Mouse (Mus musculus) ovary, postnatal 36 days (tissue): ENCODE results near the gene Thegl.
A peak's percentile ranks its signal among the peaks of the same experiment; 100 is the strongest.
"Not testable (repeated sequence)": the region's sequence is repeated elsewhere in the genome, so short reads cannot be mapped to it uniquely, and the experiment has no call there.

Experiments used
- DNase-seq: peaks from one replicate; pipeline ENCODE4 v3.0.0; 2022; ENCODE audit warnings: low spot score, mixed read lengths

Gene Thegl

DNA sequence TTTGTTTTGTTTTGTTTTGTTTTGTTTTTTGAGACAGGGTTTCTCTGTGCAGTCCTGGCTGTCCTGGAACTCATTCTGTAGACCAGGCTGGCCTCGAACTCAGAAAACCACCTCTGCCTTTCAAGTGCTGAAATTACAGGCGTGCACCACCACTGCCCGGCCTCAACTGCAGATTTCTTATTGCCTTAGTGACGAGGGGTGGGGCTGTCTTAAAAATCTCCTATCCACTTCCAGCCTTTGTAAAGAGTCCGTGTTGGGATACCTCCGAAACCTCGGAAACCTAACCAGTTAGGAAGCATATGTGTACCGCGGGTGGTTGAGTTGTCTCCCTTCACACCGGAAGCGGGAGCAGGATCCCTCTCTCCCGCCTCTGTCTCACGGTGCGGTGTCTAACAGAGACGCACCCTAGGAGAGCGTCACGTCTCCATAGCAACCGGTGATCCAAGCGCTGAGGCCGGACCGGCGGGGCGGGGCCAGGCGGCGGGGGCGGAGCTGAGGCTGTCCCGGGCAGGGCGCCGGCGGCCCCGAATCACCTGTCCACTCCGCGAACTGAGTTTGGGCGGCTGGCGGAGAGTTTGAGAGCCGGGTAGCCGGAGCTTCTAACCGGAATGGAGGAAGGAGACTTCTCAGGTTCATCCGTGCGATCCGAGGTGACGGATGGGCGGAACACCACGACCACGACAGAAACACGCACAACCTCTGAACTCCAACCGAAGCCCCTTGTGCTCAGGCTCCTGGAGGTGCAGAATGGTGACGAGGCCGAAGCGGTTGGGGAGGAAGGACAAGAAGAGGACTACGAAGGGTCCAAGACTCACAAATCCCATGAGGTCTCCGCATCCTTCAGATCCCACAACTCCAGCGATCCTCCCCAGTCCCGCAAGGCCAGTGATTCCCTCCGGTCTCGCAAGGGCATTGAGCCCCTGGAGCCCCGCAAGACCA is at the start of gene Thegl:
TSS of gene Thegl (plus strand) at position 480 of the 939 bp plus-strand sequence.
- peak; percentile 81 for DNase-seq

DNA sequence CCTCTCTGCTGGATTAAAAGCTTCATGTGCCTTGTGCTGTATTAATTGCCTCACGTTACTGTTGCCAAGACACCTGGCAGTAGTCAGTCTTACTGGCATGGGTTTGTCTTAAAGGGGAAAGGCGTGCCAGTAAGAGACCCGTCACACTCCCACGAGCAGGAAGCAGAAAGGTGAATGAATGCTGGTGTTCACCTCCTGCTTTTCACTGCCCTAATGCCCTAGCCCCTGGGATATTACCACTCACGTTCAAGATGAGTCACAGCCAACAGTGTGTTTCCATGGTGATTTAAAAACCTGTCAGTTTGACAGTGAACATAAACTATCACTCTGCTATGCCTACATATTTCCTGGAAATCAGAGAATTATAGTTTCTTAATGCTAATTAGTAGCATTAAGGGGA is 46.6 kb upstream of the Thegl start:
- no peak for DNase-seq

DNA sequence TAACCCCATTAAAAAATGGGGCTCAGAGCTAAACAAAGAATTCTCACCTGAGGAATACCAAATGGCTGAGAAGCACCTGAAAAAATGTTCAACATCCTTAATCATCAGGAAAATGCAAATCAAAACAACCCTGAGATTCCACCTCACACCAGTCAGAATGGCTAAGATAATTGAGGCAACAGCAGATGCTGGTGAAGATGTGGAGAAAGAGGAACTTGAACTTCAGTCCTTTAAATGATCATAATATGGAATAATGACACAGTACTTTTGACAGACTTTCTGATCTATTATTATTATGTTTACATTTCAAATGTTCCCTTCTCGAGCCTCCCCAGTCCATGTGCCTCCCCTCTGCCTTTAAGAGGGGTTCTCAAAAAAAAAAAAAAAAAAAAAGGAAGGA is 44.7 kb upstream of the Thegl start:
- not testable (repeated sequence) for DNase-seq

DNA sequence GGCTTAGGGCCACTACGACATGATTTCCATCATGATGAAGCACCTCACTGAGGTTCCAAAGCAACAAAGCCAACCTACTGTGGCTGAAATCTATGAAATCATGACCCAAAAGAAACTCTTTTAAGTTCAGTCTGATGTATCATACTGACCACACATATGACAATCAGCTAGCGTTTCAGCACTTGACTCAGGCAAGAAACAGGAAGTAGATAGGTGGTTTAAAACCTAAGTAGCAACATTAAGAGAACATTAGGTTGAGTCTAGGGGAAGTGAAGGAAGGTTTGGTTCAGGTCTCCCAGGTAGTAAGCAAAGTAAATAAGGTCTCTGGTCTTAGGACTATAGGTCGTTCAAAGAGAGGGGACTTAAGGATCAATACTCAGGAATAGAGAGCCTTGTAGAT is 42.3 kb upstream of the Thegl start:
- DNase-seq: no peak

DNA sequence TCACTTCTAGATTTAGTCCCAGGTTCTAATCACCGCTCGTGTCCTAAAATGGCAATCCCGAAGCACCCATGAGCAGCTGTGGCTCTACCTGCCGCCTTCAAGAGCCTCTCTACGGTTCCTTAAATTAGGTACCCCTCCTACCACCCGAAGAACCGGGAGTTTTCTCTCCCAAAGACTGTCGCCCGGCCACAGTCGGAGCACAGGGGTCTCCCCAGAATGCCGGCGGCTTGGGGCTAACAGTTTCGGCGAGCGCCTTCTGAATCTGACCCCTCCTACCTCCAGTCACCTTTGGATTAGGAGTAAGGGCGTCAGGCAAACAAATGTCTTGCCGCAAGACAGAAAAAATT is 41.6 kb upstream of the Thegl start:
- DNase-seq: no peak

DNA sequence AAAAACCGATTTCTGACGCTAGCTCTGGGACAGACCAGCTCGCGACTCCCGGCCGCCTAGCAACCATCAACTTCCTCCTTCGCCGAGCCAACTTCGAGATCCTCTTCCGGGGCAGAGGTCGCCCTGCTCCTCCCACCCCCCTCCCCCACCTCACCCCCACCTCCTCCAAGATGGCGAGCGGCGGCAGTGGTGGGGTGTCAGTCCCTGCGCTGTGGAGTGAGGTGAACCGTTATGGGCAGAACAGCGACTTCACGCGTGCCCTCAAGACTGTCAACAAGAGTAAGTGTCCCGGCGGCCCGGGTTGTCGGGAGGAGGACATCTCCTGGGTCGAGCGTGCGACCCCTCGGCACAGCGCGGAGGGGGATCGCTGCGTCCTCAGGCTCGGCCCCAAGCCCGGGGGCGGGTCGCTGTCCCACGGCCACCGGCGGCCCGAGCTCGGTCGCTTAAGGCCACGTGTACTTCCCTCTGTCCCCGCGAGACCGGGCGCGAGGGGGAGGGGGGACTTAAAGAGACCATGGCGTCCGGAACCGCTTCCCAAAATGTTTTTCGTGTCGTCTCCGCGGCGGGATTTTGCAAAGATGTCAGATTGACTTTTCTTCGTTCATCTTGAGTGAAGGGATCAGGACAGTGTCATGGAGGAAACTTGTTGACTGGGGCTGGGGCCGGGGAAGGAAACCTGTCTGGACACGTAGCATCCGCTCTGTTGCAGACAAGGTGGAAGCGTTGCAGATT is 41.1 kb upstream of the Thegl start, which contains the start of gene Srp72:
TSS of gene Srp72 (plus strand) at position 130 of the 732 bp plus-strand sequence.
- peak; percentile 80 for DNase-seq

DNA sequence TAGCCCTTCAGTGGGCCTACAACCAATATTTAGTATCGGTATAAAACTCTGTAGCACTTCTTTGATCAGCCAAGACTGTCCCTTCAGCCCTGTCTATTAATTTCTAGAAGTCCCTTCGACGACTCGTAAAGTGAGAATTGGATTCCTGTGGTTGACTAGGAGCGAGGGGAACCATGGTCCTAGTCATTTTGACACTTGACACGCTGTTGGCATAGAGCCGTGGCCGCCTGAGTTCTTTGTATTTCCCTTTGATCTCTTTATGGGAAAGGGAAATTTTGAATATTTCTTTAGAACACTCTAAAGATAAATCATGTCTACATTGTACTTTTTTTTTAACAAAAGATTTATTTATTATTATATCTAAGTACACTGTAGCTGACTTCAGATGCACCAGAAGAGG is 40.1 kb upstream of the Thegl start:
- DNase-seq: no peak

DNA sequence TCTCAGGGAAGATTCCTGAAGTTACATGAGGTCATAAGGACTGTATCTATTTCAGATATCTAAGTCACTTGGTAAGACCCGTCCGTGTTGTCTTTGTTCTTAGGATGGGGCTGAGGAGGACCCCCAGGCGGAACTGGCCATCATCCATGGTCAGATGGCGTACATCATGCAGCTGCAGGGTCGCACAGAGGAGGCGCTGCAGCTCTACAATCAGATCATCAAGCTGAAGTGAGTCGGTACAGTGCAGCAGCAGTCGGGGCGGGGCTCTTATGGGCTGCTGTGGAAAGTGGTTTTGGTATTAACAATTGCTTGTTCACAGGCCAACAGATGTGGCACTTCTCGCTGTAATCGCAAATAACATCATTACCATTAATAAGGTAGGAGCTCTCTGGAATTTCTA is 31.8 kb upstream of the Thegl start:
- no peak for DNase-seq

DNA sequence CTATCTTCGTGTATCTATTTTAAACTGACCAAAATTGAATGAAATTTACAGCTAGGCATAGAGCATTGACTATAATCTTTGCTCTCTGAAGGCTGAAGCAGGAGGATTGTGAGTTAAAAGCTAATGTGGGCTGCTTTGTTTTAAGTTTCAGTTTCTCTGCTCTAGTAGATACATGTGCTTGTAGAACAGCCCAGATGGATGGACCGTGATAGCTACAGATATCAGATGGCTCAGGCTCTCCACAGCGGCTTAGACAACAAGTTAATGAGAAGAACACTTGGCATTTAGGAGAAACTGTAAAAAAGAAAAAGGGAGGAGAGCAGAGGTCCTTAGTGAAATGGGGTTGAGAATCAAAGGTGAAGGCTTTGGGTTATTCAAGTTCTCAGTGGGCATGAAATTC is 25.0 kb upstream of the Thegl start:
- DNase-seq: no peak

DNA sequence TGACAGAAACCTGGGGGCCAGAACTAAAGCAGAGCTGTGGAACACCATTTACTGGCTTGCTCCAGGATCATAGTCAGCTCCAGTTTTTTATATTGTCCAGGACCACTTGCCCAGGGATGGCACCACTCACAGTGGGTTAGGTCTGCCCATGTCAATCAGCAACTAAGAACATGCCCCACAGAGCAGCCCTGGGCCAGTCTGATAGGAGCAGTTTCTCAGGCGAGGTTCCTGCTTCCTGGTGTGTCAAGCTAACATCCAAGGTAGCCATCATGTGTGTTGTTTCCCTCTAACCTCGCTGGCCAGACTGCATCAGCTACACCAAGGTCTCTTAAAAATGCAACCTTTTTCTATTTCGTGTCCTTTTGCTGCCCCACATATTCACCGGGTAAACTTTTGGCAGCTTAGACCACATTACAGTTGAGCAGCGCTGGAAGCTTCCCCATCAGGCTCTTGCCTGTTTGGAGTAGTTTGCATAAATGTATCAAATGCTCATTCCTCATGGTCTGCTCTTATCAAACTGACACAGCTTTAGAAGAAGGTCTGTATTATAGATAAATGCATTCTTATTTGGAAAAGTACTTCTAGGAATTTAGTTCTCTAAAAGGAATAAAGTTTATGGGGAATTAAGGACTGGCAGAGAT is 22.5 kb upstream of the Thegl start:
- no peak for DNase-seq

DNA sequence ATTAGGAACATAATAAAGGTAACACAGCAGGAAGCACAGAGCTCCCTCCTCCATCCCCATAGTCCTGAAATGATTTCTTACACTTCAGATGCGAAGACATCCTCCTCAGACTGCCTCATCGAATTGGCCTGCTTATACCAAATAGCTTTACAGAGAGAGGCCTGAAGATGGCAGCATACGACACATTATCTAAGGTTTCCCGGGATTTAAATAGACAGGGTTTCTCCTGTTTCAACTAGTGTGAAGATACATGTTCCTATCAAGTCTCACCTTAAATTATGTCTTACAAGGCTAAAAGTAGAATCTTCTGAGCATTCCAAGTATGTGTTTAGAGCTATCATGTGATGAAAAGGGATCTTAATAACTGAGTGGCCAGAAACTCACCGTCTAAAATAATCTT is 17.4 kb upstream of the Thegl start:
- DNase-seq: no peak

DNA sequence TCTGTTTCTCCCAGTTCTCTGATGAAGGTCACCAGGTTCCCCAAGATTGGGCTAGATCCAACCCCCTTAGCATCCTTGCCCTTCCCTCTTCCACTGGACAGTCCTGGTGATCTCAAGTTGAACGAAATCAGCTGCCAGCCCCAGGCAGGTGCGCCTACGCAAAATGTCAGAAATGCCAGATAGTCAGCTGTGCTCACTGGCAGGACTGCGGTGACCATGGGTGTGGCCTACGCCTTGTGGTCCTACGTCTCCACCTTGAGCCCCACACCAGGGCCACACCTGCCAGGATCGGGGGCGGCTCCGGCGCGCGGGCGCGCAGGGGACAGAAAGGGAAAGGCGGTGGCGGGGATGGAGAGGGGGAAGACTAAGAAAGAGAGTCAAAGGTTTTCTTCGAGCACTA is 14.6 kb upstream of the Thegl start:
- DNase-seq: no peak

DNA sequence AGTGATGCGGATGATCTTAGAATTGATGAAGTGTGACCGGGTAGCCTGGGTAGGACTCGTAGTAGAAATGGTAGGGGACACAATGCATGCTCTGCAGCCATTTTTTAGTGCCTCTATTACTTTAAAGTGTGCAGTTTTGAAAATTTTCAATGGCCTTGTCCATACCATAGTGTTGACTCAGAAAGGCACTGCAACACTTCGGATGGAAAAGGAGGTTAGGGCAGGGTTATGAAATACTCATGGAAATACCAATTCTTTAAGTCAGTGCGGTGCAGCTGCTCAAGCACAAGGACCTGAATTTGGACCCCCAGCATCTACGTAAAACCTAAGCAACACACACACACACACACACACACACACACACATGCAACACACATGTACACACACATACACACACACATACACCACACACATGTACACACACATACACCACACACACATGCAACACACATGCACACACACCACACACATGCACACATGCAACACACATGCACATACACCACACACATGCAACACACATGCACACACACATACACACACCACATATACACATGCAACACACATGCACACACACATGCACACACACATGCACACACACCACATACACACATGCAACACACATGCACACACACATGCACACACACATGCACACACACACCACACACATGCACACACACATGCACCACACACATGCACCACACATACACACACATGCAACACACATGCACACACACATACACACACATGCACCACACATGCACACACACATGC is 11.6 kb upstream of the Thegl start, which contains the start of gene Arl9:
TSS of gene Arl9 (plus strand) at position 5 of the 771 bp plus-strand sequence.
- no peak for DNase-seq

DNA sequence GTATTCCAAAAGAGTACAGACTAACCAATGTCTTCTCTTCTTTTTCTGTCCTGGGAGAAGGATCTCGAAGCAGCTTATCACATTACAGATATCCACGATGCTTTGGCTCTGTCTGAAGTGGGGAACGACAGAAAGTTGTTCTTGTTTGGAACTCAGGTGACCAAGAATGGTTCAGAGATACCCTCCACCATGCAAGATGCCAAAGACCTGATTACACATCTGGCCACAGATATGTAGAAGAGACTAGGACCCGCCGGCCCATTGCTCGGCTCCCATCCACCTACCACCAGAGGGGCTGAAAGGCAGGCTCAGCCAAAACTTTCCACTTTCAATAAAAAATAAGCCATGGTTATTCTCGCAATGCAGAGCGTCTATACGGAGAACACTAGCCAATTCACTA is 5.5 kb upstream of the Thegl start:
- DNase-seq: no peak

DNA sequence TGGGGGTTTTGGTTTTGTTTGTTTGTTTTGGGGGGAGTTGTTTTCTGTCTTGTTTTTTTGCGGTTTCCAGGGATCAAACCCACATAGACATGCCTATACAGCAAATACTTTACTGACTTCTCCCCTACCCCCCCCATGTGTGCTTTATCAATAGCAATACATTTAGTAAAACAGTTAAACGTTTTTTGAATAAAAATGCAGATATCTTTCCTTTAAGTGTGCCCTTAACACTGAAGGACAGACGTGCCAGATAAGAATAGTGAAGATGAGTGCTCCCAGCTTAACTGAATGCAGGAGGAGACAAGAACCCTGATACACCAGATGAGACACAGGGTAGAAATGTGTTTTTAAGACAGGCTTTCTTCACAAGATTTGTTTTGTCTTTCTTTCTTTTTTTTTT is 4.7 kb upstream of the Thegl start:
- DNase-seq: no peak

DNA sequence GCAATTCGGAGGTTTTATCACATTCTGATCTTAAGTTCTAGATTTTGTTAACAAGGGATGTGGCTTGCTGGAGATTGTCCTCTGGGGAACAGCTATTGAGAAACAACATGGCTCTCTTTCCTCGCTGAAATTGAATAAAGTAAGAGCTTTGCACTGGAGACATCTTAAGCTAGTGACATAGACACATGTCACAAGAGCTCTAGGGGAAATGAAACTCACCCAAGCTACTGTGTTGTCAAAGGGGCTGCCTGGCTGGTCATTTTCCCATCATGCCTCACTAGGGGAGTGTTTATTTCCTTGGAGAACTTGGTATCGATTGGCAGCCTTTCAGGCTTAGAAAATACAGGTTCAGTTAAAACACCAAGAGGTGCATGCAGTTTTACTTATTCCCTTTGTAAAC is 2.7 kb upstream of the Thegl start:
- DNase-seq: no peak

DNA sequence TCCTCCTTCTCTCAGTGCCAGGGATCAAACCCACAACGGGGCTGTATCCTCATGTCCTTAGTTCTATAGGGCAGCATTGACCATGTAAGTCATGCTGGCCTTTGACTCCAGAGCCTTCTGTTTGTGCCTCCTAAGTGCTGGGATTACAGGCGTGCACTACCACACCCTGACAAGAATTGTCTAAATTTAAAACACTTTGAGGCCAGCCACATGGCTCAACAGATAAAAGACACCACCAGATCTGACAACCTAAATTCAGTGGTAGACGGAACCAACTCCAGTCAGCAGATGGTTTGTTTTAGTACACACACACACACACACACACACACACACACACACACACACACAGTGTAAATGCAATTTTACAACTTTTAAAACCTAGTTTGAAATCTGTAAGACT is 12.2 kb downstream of the Thegl start:
- DNase-seq: no peak

DNA sequence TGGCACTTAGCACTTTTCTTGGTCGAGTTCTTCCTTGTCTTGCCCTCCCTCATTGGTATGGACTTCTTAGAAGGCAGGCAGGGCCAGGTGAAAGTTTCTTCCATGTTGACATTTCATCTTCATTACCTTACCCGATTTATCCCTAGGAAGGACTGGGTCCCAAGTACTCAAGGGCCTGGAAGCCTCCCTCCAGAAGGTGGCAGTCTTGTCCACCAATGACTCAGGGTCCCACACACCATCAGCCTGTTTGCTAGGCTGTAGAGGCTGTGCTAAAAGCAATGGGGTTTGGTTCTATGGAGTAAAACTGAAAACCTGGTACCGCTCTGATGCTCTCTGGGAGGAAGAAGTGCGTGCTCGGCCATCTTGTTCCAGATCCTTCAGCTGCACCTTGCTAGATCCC is 13.9 kb downstream of the Thegl start:
- DNase-seq: peak; percentile 38

DNA sequence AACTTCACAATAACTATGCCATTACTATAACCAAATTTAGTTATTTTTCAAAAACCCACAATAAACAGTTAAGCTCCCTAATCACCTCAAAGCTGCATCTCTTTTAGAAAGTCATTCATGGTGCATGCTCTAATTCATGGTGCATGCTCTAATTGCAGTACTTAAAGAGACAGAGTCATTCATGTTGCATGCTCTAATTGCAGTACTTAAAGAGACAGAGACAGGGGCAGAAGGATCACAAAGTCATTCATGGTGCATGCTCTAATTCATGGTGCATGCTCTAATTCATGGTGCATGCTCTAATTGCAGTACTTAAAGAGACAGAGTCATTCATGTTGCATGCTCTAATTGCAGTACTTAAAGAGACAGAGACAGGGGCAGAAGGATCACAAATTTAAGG is 19.3 kb downstream of the Thegl start:
- DNase-seq: not testable (repeated sequence)

DNA sequence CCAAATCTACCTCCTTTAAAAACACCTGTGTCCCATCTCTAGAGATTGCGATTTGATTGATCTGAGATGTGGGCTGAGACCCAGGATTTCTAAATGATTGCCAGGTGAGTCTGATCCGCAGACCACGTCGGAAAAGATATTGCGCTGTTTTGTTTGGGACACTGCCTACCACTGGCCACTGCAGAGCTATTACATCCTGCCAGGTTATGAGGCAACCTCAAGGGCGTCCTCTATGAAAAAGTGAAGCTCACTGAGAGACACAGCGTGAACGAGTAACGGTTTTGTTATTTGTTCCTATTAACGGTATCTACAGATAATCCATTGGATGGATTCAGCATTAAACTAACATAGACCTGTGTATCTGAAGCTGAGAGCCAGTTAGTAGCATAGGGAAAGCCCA is 22.6 kb downstream of the Thegl start:
- no peak for DNase-seq

DNA sequence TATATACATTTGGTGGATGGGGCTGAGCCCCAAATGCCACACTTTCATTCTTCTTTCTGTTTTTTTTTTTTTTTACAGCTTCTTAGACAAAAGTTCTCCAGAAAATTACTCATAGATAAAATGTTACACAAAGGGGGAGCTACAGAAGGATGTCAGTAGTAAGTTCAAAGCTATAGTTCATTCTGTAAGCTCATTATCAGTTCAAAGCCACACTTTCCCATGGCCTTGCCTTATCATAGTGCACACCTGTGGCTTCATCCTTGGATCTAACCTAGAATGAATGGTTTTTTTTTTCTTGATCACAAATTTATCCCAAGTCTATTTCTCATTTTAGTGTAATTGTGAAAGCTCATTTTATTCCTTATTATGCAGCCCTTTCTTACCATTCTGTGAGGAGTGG is 23.6 kb downstream of the Thegl start:
- DNase-seq: no peak

DNA sequence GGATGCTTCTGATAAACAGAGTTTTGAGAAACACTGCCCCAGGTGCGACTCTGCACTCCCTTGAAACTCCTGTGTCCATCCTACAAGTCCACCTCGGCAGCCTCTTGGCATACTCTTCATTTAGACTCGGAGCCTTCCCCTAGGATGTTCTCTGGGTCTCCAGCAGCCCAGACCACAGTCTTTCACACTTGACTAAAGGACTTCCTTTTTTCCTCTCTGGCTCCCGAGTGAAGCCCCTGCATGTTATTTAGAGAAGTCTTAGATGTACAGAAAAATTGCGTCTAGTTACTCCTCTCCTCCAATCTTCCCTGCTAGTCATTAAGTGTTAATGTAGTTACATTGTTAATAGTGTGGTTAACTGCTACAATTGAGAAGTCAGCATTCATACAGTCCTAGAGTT is 28.5 kb downstream of the Thegl start:
- no peak for DNase-seq
